Mouse (Mus musculus): ENCODE measurements at regions not wholly inside any gene's neighbourhood (a gene's known extent, or its start where the extent isn't known, plus 50 kb on each side); places are given as distances from the start of the nearest gene placed in this dataset.

GRCm38 (mm10) chr2:92678999-92679704 is 79.6 kb downstream of the Chst1 start:
- TF ChIP-seq ZNF384 (IDR thresholded peaks at IDR 0.05; ENCODE audit: low read depth, low read length) (no peak), ZC3H11A (IDR thresholded peaks at IDR 0.05; ENCODE audit: borderline replicate concordance, low read depth, low read length) (no peak)

Measured in ES-E14 (cell line).